Mouse (Mus musculus): ENCODE data around the gene Bcat2. TPM values are rescaled to one million over a fixed set of nuclear protein-coding genes. Genes with fewer than 3 reads are reported as not detected.

The Bcat2 gene
- total and polyA plus RNA-seq, 3 experiments: 13.5 to 65.6 (median 30.9) TPM

DNA sequence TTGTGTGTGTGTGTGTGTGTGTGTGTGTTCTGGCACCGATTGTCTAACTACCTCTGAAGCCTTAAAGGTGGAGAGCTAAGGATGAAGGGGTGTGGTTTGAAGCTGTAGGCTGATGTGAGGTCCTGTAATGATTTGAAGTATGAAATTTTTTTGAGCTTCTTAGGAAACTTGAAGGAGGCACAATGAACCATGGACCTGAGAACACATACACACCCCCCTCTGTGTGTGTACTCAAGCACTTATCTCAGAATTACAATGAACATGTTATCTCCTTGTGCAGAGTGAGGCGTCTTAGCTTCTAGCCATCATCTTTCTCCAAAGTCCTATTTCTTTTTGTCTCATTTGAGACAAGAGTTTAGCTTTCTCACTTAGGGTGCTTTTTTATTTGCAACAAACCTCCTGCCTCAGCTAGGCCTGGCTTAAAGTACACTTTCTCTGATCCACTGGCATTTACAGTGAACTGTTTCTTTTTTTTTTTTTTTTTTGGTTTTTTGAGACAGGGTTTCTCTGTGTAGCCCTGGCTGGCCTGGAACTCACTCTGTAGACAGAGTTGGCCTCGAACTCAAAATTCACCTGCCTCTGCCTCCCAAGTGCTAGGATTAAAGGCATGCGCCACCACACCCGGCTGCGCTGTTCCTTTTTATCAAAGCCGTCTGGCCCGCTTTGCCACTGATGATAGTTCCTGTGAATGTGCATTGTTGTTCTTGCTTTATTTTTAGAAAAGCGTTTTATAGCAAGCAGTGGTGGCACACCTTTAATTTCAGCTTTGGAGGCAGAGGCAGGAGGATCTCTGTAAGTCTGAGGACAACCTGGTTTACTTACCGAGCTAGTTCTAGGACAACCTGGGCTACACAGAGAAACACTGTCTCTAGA is 1.1 kb upstream of the Bcat2 start:
- H3K4me3 ChIP-seq (replicated peaks in 1 of 3; ENCODE audit: low read depth in 2 of 3, low read length in 2 of 3, poor library complexity in 1 of 3): peak overlapping the region in 1 of 3 experiments; percentile 22
- no peaks in the 10 kb centered on the region for H3K79me2 ChIP-seq (replicated peaks; ENCODE audit: control insufficient read depth, extremely low read depth, insufficient read depth, poor library complexity, severe bottlenecking)
- TF ChIP-seq TBP (conservative IDR thresholded peaks at IDR 0.05; ENCODE audit: low read depth, low read length) (0 out of 2 replicates have a peak, but pooled peaks have one; percentile 24), ZMIZ1 (IDR thresholded peaks at IDR 0.05; ENCODE audit: low read depth, low read length) (no peak)
- peaks cover 0 to 11% of the 10 kb centered on the region in 2 experiments for H3K36me3 ChIP-seq (replicated peaks in 1 of 2; ENCODE audit: control insufficient read depth in 1 of 2, insufficient read depth in 1 of 2, low read length in 1 of 2)
- peaks cover 8 to 39% of the 10 kb centered on the region in 2 experiments for H3K4me1 ChIP-seq (ENCODE audit: control insufficient read depth in 1 of 2, insufficient read depth in 2 of 2)
- peak overlapping the region; percentile 74 for H3K4me2 ChIP-seq (ENCODE audit: insufficient read depth, low read depth, poor library complexity, severe bottlenecking)
- in situ Hi-C loops (cut with MboI; ENCODE audit: low pct_ligation_motif_present, low pct_unique_long_range_greater_than_20kb, low sequenced_read_pairs) (no loop called here), dilution Hi-C loops (cut with MboI; ENCODE audit: extremely low pct_ligation_motif_present, extremely low pct_unique_long_range_greater_than_20kb, low sequenced_read_pairs) (no loop called here)
- H3K27me3 ChIP-seq (replicated peaks): no peaks in the 10 kb centered on the region
- DNase-seq (ENCODE audit: extremely low read depth): no peak
- H3K9ac ChIP-seq (ENCODE audit: insufficient read depth, low read depth): no peak overlapping the region
- no peaks in the 10 kb centered on the region for H3K9me3 ChIP-seq (replicated peaks; ENCODE audit: low read length)
- H3K27ac ChIP-seq (ENCODE audit: insufficient read depth, low read depth): no peak overlapping the region

DNA sequence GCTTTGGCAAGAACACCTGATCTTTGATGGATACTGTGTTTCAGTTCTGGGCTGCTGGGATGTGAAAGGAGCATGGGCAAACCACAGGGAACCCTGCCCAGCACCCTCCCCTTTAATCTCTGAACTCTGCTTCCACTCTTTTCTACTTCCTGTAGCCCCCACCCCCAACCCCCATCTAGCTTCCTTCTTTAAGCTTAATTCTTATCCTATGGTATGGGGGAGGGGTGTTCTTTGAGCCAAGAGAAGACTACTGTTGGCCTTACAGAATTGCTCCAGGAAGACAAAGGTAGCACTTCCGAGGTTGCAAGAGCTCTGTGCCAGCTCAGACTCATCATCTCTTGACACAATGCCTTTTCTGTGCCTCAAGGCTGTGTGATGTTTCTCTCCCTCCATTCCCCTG is 2.0 kb downstream of the Bcat2 start:
- H3K79me2 ChIP-seq (replicated peaks; ENCODE audit: control insufficient read depth, extremely low read depth, insufficient read depth, poor library complexity, severe bottlenecking): no peaks in the 10 kb centered on the region
- dilution Hi-C loops (cut with MboI; ENCODE audit: extremely low pct_ligation_motif_present, extremely low pct_unique_long_range_greater_than_20kb, low sequenced_read_pairs): no loop called here
- no peaks in the 10 kb centered on the region for H3K27me3 ChIP-seq (replicated peaks)
- peaks cover 8 to 36% of the 10 kb centered on the region in 2 experiments for H3K4me1 ChIP-seq (ENCODE audit: control insufficient read depth in 1 of 2, insufficient read depth in 2 of 2)
- H3K9me3 ChIP-seq (replicated peaks; ENCODE audit: low read length): no peaks in the 10 kb centered on the region
- DNase-seq (ENCODE audit: extremely low read depth): no peak
- TF ChIP-seq CHD2 (IDR thresholded peaks at IDR 0.05; ENCODE audit: low read length): no peak
- no peak for TF ChIP-seq IRF4 (IDR thresholded peaks at IDR 0.05; ENCODE audit: low read depth, low read length)
- no peak for TF ChIP-seq RAD21 (IDR thresholded peaks at IDR 0.05; ENCODE audit: low read depth, low read length)
- TF ChIP-seq CTCF (conservative IDR thresholded peaks at IDR 0.05 in 1 of 2, IDR thresholded peaks at IDR 0.05 in 1 of 2; ENCODE audit: low read depth in 2 of 2, low read length in 2 of 2): no peak
- TF ChIP-seq MEF2A (IDR thresholded peaks at IDR 0.05; ENCODE audit: borderline replicate concordance, low read depth, low read length): no peak
- TF ChIP-seq ELF1 (IDR thresholded peaks at IDR 0.05; ENCODE audit: low read depth, low read length): no peak
- TF ChIP-seq MAX (IDR thresholded peaks at IDR 0.05; ENCODE audit: low read length): no peak
- TF ChIP-seq UBTF (IDR thresholded peaks at IDR 0.05; ENCODE audit: low read depth, low read length): no peak
- TF ChIP-seq MAFK (IDR thresholded peaks at IDR 0.05; ENCODE audit: insufficient replicate concordance, low read length): no peak
- no peak for TF ChIP-seq GABPA (IDR thresholded peaks at IDR 0.05; ENCODE audit: insufficient replicate concordance, low read depth, low read length)
- TF ChIP-seq BHLHE40 (IDR thresholded peaks at IDR 0.05; ENCODE audit: low read depth, low read length): no peak
- no peak for TF ChIP-seq CHD1 (IDR thresholded peaks at IDR 0.05; ENCODE audit: low read depth, low read length)
- peaks cover 3 to 40% of the 10 kb centered on the region in 2 experiments for H3K36me3 ChIP-seq (replicated peaks in 1 of 2; ENCODE audit: control insufficient read depth in 1 of 2, insufficient read depth in 1 of 2, low read length in 1 of 2)
- H3K4me3 ChIP-seq (replicated peaks in 1 of 3; ENCODE audit: low read depth in 2 of 3, low read length in 2 of 3, poor library complexity in 1 of 3): no peak overlapping the region
- no peak overlapping the region for H3K27ac ChIP-seq (ENCODE audit: insufficient read depth, low read depth)
- H3K4me2 ChIP-seq (ENCODE audit: insufficient read depth, low read depth, poor library complexity, severe bottlenecking): no peak overlapping the region; the same call in 1 of the 2 replicates
- H3K9ac ChIP-seq (ENCODE audit: insufficient read depth, low read depth): 0 out of 2 replicates have a peak overlapping the region, but pooled peaks have one; percentile 6
- in situ Hi-C loops (cut with MboI; ENCODE audit: low pct_ligation_motif_present, low pct_unique_long_range_greater_than_20kb, low sequenced_read_pairs): no loop called here
